Mouse (Mus musculus): ENCODE data around the gene Mia2.

Mia2 gene

DNA sequence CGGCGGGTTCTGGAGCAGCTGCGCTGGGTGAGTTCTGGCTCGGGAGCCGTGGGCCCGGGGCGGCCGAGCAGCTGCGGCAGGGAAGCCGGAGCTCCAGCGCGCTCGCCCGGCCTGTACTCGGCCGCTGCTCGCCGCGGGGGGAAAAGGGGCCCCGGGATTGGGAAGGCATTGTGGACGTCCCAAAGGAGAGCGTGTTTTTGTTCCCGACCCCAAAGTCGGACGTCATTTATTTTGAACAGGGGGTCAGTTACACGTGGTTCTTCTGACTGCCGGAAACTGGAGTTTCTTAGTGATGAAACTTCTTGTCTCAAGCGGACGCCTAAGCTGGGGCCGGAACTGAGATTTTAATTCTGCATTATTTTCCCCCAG lies 36.0 kb downstream of the Mia2 start:
- Histone ChIP-seq H3K9me3 (ENCODE audit: low read length) (no peaks in the 10 kb centered on the region), H3K36me3 (ENCODE audit: insufficient read depth, low read length) (peaks cover 4% of the 10 kb centered on the region; the same call in 1 of the 2 replicates), H3K27me3 (ENCODE audit: insufficient read depth, low read length) (peaks cover 17% of the 10 kb centered on the region), H3K4me1 (replicated peaks; ENCODE audit: low read depth, low read length) (peaks cover 20% of the 10 kb centered on the region), H3K4me3 (replicated peaks; ENCODE audit: low read length) (peak overlapping the region; percentile 89)
- TF ChIP-seq CTCF (conservative IDR thresholded peaks at IDR 0.05; ENCODE audit: low read length) (no peak), POU5F1 (IDR thresholded peaks at IDR 0.05; ENCODE audit: borderline replicate concordance, low read length) (no peak), NANOG (IDR thresholded peaks at IDR 0.05; ENCODE audit: borderline replicate concordance, low read length) (no peak)

DNA sequence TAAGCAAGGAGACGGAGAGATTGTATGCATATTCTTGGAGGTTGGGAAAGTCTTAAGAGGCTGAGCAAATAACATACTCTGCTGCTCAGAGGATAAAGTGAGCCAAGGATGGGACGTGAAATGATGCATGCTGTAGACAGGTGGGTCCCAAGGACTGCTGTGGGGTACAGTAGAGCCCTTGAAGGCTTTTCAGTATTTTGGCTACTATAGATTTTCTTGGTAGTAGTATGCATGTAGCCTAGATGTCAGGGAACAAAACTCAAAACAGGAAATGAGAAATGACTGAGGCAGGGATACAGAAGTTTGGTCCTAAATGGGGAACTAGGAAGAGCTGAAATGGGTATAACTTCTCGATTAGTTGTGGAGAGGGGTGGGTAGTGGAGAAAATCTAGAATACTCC lies 36.9 kb downstream of the Mia2 start:
- H3K9me3 ChIP-seq (ENCODE audit: low read length) = no peaks in the 10 kb centered on the region
- peaks cover 17% of the 10 kb centered on the region for H3K27me3 ChIP-seq (ENCODE audit: insufficient read depth, low read length)
- H3K4me1 ChIP-seq (replicated peaks; ENCODE audit: low read depth, low read length) = peaks cover 19% of the 10 kb centered on the region
- peaks cover 10% of the 10 kb centered on the region; the same call in 1 of the 2 replicates for H3K36me3 ChIP-seq (ENCODE audit: insufficient read depth, low read length)
- TF ChIP-seq NANOG (IDR thresholded peaks at IDR 0.05; ENCODE audit: borderline replicate concordance, low read length) = no peak
- no peak for TF ChIP-seq POU5F1 (IDR thresholded peaks at IDR 0.05; ENCODE audit: borderline replicate concordance, low read length)
- no peak for TF ChIP-seq CTCF (conservative IDR thresholded peaks at IDR 0.05; ENCODE audit: low read length)
- H3K4me3 ChIP-seq (replicated peaks; ENCODE audit: low read length) = peak overlapping the region; percentile 89

DNA sequence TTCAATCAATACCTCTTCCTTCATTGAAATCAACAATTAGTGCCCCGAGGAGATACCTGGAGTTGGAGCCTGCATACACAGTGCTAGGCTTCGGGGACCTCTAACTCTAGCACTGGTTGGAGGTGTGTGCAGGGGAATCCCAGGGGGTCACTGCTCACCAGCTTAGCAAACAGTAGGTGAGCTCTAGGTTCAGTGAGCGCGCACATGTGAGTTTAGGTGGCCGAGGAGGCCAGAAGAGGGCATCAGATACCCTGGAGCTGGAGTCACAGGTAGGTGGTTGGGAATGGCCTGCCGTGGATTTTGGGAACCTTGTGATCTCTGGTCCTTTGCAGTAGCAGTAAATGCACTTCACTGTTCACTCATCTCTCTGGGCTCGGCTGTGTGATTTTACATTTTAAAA lies 37.3 kb downstream of the Mia2 start:
- H3K27me3 ChIP-seq (ENCODE audit: insufficient read depth, low read length) = peaks cover 17% of the 10 kb centered on the region
- 0 out of 2 replicates have a peak overlapping the region, but pooled peaks have one; percentile 89 for H3K4me3 ChIP-seq (replicated peaks; ENCODE audit: low read length)
- H3K4me1 ChIP-seq (replicated peaks; ENCODE audit: low read depth, low read length) = peaks cover 16% of the 10 kb centered on the region
- no peaks in the 10 kb centered on the region for H3K9me3 ChIP-seq (ENCODE audit: low read length)
- peaks cover 15% of the 10 kb centered on the region for H3K36me3 ChIP-seq (ENCODE audit: insufficient read depth, low read length)
- TF ChIP-seq CTCF (conservative IDR thresholded peaks at IDR 0.05; ENCODE audit: low read length) (no peak), POU5F1 (IDR thresholded peaks at IDR 0.05; ENCODE audit: borderline replicate concordance, low read length) (no peak), NANOG (IDR thresholded peaks at IDR 0.05; ENCODE audit: borderline replicate concordance, low read length) (no peak)

DNA sequence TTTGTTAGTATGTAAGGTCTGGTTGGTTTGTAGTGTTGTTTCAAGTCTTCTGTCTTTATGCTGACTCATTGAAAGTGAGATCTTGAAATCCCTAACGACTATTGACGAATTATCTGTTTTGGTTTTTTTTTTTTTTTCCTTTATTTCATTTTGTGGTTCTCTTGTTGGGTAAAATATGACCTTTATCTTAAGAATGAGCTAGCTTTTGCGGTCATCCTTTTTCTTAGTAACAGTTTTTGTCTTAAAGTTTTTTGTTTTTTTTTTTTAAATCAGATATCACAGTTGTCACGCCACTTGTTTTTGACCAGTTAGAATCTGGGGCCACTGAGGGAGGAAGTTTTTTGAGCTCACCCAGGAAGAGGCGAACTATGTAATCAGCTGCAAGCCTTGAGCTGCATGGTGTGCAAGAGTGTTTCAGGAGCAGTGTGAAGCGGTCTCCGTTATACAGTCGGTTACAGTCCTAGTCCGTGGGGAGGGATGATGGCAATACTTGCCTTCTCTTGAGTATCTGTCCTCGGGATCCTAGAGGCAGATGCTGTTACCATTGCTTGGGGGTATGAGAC lies 37.9 kb downstream of the Mia2 start:
- Histone ChIP-seq H3K4me1 (replicated peaks; ENCODE audit: low read depth, low read length) (peaks cover 16% of the 10 kb centered on the region), H3K36me3 (ENCODE audit: insufficient read depth, low read length) (peaks cover 19% of the 10 kb centered on the region), H3K27me3 (ENCODE audit: insufficient read depth, low read length) (peaks cover 17% of the 10 kb centered on the region), H3K9me3 (ENCODE audit: low read length) (no peaks in the 10 kb centered on the region), H3K4me3 (replicated peaks; ENCODE audit: low read length) (no peak overlapping the region)
- TF ChIP-seq CTCF (conservative IDR thresholded peaks at IDR 0.05; ENCODE audit: low read length) (no peak), NANOG (IDR thresholded peaks at IDR 0.05; ENCODE audit: borderline replicate concordance, low read length) (no peak), POU5F1 (IDR thresholded peaks at IDR 0.05; ENCODE audit: borderline replicate concordance, low read length) (no peak)

DNA sequence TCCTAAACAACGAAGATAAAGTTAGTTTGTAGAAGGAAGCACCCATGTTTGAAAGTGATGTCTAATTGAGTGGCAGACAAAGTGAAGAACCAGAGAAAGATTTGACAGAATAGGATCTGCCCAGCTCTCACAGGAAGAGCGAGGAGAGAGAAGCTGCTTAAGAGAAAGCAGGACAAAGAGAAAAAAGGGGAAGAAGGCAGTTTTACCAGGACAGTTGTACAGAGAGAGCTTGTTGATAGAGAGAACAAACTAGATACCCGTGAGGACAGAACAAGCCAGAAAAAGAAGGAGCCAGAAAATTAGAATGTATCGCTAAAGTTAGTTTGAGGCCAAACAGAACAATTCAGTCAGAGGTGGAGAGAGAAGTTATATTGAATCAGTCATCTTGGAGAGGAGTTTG lies 39.5 kb downstream of the Mia2 start:
- no peak for TF ChIP-seq POU5F1 (IDR thresholded peaks at IDR 0.05; ENCODE audit: borderline replicate concordance, low read length)
- no peak for TF ChIP-seq NANOG (IDR thresholded peaks at IDR 0.05; ENCODE audit: borderline replicate concordance, low read length)
- no peak for TF ChIP-seq CTCF (conservative IDR thresholded peaks at IDR 0.05; ENCODE audit: low read length)
- H3K27me3 ChIP-seq (ENCODE audit: insufficient read depth, low read length) = peaks cover 9% of the 10 kb centered on the region
- H3K4me1 ChIP-seq (replicated peaks; ENCODE audit: low read depth, low read length) = peaks cover 16% of the 10 kb centered on the region
- no peak overlapping the region for H3K4me3 ChIP-seq (replicated peaks; ENCODE audit: low read length)
- H3K36me3 ChIP-seq (ENCODE audit: insufficient read depth, low read length) = peaks cover 33% of the 10 kb centered on the region
- H3K9me3 ChIP-seq (ENCODE audit: low read length) = no peaks in the 10 kb centered on the region

DNA sequence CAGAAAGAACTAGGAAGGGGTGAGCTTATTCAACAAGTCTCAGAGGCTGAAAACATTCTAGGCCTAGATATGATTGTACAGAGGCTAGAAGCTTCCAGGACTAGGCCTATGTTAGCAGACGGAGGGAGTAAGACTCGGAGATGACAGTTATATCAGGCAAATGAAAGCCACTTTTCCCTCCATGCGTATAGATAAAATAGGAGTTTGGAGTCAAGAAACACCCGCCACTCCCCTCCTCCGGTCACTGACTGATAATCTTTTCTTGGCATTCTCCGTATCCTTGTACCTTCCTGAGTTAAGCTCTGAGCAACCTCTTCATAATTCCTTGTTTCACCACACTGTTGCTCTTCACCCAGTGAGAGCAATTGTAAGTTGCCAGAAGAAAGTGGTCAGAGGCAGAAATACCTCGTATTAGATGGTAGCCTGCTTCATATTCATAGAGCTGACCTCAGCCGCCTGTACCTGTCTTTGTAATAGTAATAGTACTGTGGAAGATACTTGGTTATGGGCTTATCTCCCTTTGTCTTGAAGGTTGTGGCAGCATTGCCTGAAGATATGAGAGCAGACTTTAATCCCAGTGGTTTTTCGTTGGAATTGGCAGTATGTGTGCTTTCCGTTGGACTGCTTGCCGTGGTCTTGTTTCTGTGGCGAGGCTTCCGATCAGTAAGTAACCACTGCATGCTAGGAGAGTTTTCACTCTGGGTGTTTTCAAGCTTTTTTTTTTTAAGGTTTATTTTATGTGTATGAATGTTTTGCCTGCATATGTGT lies 40.1 kb downstream of the Mia2 start:
- Histone ChIP-seq H3K9me3 (ENCODE audit: low read length) (no peaks in the 10 kb centered on the region), H3K4me3 (replicated peaks; ENCODE audit: low read length) (no peak overlapping the region), H3K4me1 (replicated peaks; ENCODE audit: low read depth, low read length) (peaks cover 16% of the 10 kb centered on the region), H3K36me3 (ENCODE audit: insufficient read depth, low read length) (peaks cover 37% of the 10 kb centered on the region), H3K27me3 (ENCODE audit: insufficient read depth, low read length) (peaks cover 3% of the 10 kb centered on the region)
- TF ChIP-seq CTCF (conservative IDR thresholded peaks at IDR 0.05; ENCODE audit: low read length) (no peak), POU5F1 (IDR thresholded peaks at IDR 0.05; ENCODE audit: borderline replicate concordance, low read length) (no peak), NANOG (IDR thresholded peaks at IDR 0.05; ENCODE audit: borderline replicate concordance, low read length) (no peak)

DNA sequence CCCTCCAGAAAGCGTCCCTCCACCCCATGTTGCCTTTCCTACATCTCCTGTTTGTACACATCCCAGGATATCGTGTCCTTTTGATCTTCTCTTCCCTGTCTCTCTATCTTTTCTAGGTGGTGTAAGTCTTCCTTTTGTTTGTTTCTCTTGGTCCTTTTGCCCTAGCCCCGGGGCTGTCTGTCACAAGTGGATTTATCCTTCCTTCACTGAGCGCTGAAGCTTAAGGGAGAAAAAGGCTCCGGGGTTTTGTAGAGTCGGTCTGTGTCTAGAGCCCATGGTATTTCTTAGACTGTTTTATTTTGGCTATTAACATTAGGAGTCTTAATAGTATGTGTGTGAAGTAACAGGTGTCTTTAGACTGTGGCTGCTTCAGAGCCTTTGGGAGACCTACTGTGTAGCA lies 41.4 kb downstream of the Mia2 start:
- Histone ChIP-seq H3K4me3 (replicated peaks; ENCODE audit: low read length) (no peak overlapping the region), H3K4me1 (replicated peaks; ENCODE audit: low read depth, low read length) (peaks cover 16% of the 10 kb centered on the region), H3K9me3 (ENCODE audit: low read length) (no peaks in the 10 kb centered on the region), H3K27me3 (ENCODE audit: insufficient read depth, low read length) (no peaks in the 10 kb centered on the region), H3K36me3 (ENCODE audit: insufficient read depth, low read length) (peaks cover 49% of the 10 kb centered on the region)
- TF ChIP-seq NANOG (IDR thresholded peaks at IDR 0.05; ENCODE audit: borderline replicate concordance, low read length) = no peak
- no peak for TF ChIP-seq POU5F1 (IDR thresholded peaks at IDR 0.05; ENCODE audit: borderline replicate concordance, low read length)
- TF ChIP-seq CTCF (conservative IDR thresholded peaks at IDR 0.05; ENCODE audit: low read length) = no peak

DNA sequence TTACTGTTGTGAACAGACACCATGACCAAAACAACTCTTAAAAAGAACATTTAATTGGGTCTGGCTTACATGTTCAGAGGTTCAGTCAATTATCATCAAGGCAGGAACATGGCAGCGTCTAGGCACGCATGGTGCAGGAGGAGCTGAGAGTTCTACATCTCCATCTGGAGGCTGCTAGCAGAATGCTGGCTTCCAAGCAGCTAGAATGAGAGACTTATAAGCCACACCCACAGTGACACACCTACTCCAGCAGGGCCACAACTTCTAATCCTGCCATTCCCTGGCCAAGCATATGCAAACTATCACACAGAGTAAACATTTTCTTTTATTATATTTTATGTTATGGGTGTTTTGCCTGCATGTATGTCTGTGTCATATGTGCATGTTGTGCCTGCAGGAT lies 43.8 kb downstream of the Mia2 start:
- Histone ChIP-seq H3K4me3 (replicated peaks; ENCODE audit: low read length) (no peak overlapping the region), H3K9me3 (ENCODE audit: low read length) (no peaks in the 10 kb centered on the region), H3K27me3 (ENCODE audit: insufficient read depth, low read length) (no peaks in the 10 kb centered on the region), H3K36me3 (ENCODE audit: insufficient read depth, low read length) (peaks cover 70% of the 10 kb centered on the region), H3K4me1 (replicated peaks; ENCODE audit: low read depth, low read length) (no peaks in the 10 kb centered on the region)
- TF ChIP-seq CTCF (conservative IDR thresholded peaks at IDR 0.05; ENCODE audit: low read length) = no peak
